Comparison of ENCODE assay signal across 27 mouse cellular contexts in the genomic region with DNA sequence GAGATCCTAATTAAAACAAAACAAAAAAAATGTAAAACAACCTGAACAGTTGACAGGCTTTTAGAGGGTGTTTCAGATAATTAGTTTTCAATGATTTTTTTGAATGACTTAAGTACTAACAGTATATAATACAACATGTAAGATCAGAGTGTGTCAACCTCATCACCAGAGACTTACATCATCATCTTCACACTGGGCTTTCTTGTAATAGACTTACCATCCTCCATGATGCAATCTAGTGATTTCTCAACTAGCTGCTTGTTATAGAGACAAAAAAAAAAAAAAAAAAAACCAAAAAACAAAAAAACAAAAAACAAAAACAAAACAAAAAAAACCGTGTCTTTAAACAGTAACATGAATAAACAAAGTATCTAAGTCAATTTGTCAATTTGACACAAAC. TPM values are rescaled to one million over a fixed set of nuclear protein-coding genes. Genes with fewer than 3 reads are reported as not detected.
A peak's percentile ranks its signal among the peaks of the same experiment; 100 is the strongest.
DNase-seq lines count a peak whose midpoint lies in the region; ATAC-seq and TF ChIP-seq lines count a peak whose summit lies in the region.
"Had no signal": no experiment of that assay in that cellular context is flagged by ENCODE, and none has a peak within 500 bp of the region (broad histone marks: within the 10 kb centered on the region; RNA-seq: fewer than 3 reads in every experiment).

No protein-coding gene starts in this region.

- DNase-seq in midbrain, embryonic 11.5 days (ENCODE audit: low spot score, missing footprints), result peak; percentile 12
- DNase-seq in midbrain, postnatal 0 days (ENCODE audit: low spot score), result no peak
- no peak for DNase-seq in thymus, postnatal 4 days
- no peak for DNase-seq in gastrocnemius, postnatal 10 days
- DNase-seq: adrenal gland, adult 8-10 months; adrenal gland, postnatal 25 days; cerebellum, adult 18-20 months; cerebellum, adult 9-10 months; cerebellum, postnatal 14 days; gastrocnemius, postnatal 14 days; heart, adult 2 months; heart, postnatal 14 days; heart, postnatal 4 days had no signal

- no peak overlapping the region for H3K4me2 ChIP-seq in midbrain, embryonic 11.5 days
- H3K4me2 ChIP-seq in midbrain, postnatal 0 days (ENCODE audit: low read depth, low read length, poor library complexity, severe bottlenecking), result no peak overlapping the region
- H3K4me2 ChIP-seq: forebrain, embryonic 13.5 days; heart, embryonic 13.5 days; hindbrain, embryonic 14.5 days had no signal

- H3K27ac ChIP-seq in midbrain, embryonic 11.5 days (ENCODE audit: low read depth, low read length), result no peak overlapping the region
- H3K27ac ChIP-seq in midbrain, postnatal 0 days (ENCODE audit: low read depth, low read length), result no peak overlapping the region
- H3K27ac ChIP-seq: forebrain, embryonic 10.5 days; forebrain, embryonic 13.5 days; heart, adult 2 months; heart, embryonic 10.5 days; heart, embryonic 13.5 days; hindbrain, embryonic 14.5 days; hindbrain, postnatal 0 days had no signal

- no peak overlapping the region for H3K9ac ChIP-seq in midbrain, embryonic 11.5 days (ENCODE audit: low read length)
- no peak overlapping the region for H3K9ac ChIP-seq in midbrain, postnatal 0 days (replicated peaks; ENCODE audit: low read length, poor library complexity, severe bottlenecking)
- H3K9ac ChIP-seq: forebrain, embryonic 13.5 days; heart, embryonic 13.5 days; hindbrain, embryonic 14.5 days had no signal

- H3K36me3 ChIP-seq in midbrain, embryonic 11.5 days (ENCODE audit: control insufficient read depth, insufficient read depth, low read length), result no peaks in the 10 kb centered on the region
- no peaks in the 10 kb centered on the region for H3K36me3 ChIP-seq in midbrain, postnatal 0 days (ENCODE audit: insufficient read depth, low read length)
- H3K36me3 ChIP-seq: forebrain, embryonic 10.5 days; heart, embryonic 13.5 days had no signal

- H3K4me1 ChIP-seq in midbrain, embryonic 11.5 days (ENCODE audit: control insufficient read depth, insufficient read depth, low read length), result peaks cover 6% of the 10 kb centered on the region
- H3K4me1 ChIP-seq in midbrain, postnatal 0 days (ENCODE audit: insufficient read depth, low read length), result peaks cover 11% of the 10 kb centered on the region; the same call in 1 of the 2 replicates

- H3K27me3 ChIP-seq in midbrain, embryonic 11.5 days (ENCODE audit: control insufficient read depth, insufficient read depth, low read length), result peaks cover 10% of the 10 kb centered on the region
- 0 out of 2 replicates have a peak, but pooled peaks cover 4% of the 10 kb centered on the region for H3K27me3 ChIP-seq in midbrain, postnatal 0 days (ENCODE audit: insufficient read depth, low read length)

- TF ChIP-seq CTCF in midbrain, postnatal 0 days (IDR thresholded peaks at IDR 0.05), result no peak

- WGBS in midbrain, embryonic 11.5 days, result 56% methylated on average over 1 of the region's 1 CpGs
- 69% methylated on average over 1 of the region's 1 CpGs for WGBS in midbrain, postnatal 0 days

- H3K4me3 ChIP-seq in midbrain, embryonic 11.5 days (ENCODE audit: low read depth, low read length), result no peak overlapping the region
- H3K4me3 ChIP-seq in midbrain, postnatal 0 days (ENCODE audit: low read depth, low read length), result no peak overlapping the region
- H3K4me3 ChIP-seq: forebrain, embryonic 10.5 days; forebrain, embryonic 13.5 days; heart, adult 2 months; heart, embryonic 10.5 days; heart, embryonic 13.5 days had no signal

- no peaks in the 10 kb centered on the region for H3K9me3 ChIP-seq in midbrain, embryonic 11.5 days (ENCODE audit: control insufficient read depth, low read length)
- H3K9me3 ChIP-seq in midbrain, postnatal 0 days (ENCODE audit: low read length), result no peaks in the 10 kb centered on the region
- H3K9me3 ChIP-seq: heart, embryonic 13.5 days had no signal

- no peak for ATAC-seq in midbrain, embryonic 11.5 days (ENCODE audit: low FRiP score)
- no peak for ATAC-seq in midbrain, postnatal 0 days (ENCODE audit: low FRiP score)
- peak; percentile 69 for ATAC-seq in granulocyte monocyte progenitor cell, adult 5-6 weeks (replicated peaks; ENCODE audit: poor library complexity, severe bottlenecking)
- peak; percentile 76 for ATAC-seq in neutrophil, adult 5-6 weeks (ENCODE audit: extremely low read depth, insufficient number of reproducible peaks, low FRiP score, poor library complexity, severe bottlenecking)
- ATAC-seq: CD4-positive, CD25-positive, alpha-beta regulatory T cell, adult 4 months; forebrain, embryonic 13.5 days; forebrain, embryonic 16.5 days; hindbrain, postnatal 0 days had no signal

RNA-seq across cellular contexts. Expression of a gene that starts 1.5 kb away (rescaled TPM):
- not detected in 2 replicates for polyA plus RNA-seq in midbrain, embryonic 11.5 days (2014; fragmentation: Nextera tagmentation; extraction: Ambion mirVana)
- total RNA-seq in midbrain, postnatal 0 days (2014; rRNA removed), result 0.44 and 0.52 TPM in 2 replicates
- polyA plus RNA-seq in midbrain, postnatal 0 days (2015; fragmentation: Nextera tagmentation; extraction: Ambion mirVana), result 0.36 and 0.44 TPM in 2 replicates
- total RNA-seq in granulocyte monocyte progenitor cell, adult 5-6 weeks (2014; fragmentation: Nextera tagmentation), result 0.06 TPM in 1 of 2 replicates, not detected in the other
- not detected in 2 replicates for total RNA-seq in granulocyte monocyte progenitor cell, adult 5-6 weeks (2017)
- 49.4 and 51.7 TPM in 2 replicates for total RNA-seq in neutrophil, adult 5-6 weeks (2017)
- total RNA-seq in gastrocnemius, postnatal 10 days (2021), result under 1 TPM; 0.18 to 0.28 TPM
- total RNA-seq: MEL had no signal
- polyA plus RNA-seq: C2C12; CD4-positive, CD25-positive, alpha-beta regulatory T cell, adult 4 months had no signal

RNA-seq across cellular contexts. Expression of a gene that starts 5.2 kb away (rescaled TPM):
- polyA plus RNA-seq in midbrain, embryonic 11.5 days (2014; fragmentation: Nextera tagmentation; extraction: Ambion mirVana), result 0.98 and 1.1 TPM in 2 replicates
- 11.3 and 16.6 TPM in 2 replicates for total RNA-seq in midbrain, postnatal 0 days (2014; rRNA removed)
- 4.6 TPM in 2 replicates for polyA plus RNA-seq in midbrain, postnatal 0 days (2015; fragmentation: Nextera tagmentation; extraction: Ambion mirVana)
- total RNA-seq in granulocyte monocyte progenitor cell, adult 5-6 weeks (2014; fragmentation: Nextera tagmentation), result 2.4 and 3.2 TPM in 2 replicates
- total RNA-seq in granulocyte monocyte progenitor cell, adult 5-6 weeks (2017), result 0.73 and 1.0 TPM in 2 replicates
- 50.3 and 56.3 TPM in 2 replicates for total RNA-seq in neutrophil, adult 5-6 weeks (2017)
- 10 to 100 TPM; 10.3 to 11.6 TPM for total RNA-seq in gastrocnemius, postnatal 10 days (2021)
- total RNA-seq: MEL had no signal
- polyA plus RNA-seq: C2C12; CD4-positive, CD25-positive, alpha-beta regulatory T cell, adult 4 months had no signal

RNA-seq across cellular contexts. Expression of a gene that starts 5.3 kb away (rescaled TPM):
- polyA plus RNA-seq in midbrain, embryonic 11.5 days (2014; fragmentation: Nextera tagmentation; extraction: Ambion mirVana), result 1.2 and 1.6 TPM in 2 replicates
- total RNA-seq in midbrain, postnatal 0 days (2014; rRNA removed), result 24.1 and 25.8 TPM in 2 replicates
- 26.4 and 28.1 TPM in 2 replicates for polyA plus RNA-seq in midbrain, postnatal 0 days (2015; fragmentation: Nextera tagmentation; extraction: Ambion mirVana)
- 7.0 and 7.4 TPM in 2 replicates for total RNA-seq in granulocyte monocyte progenitor cell, adult 5-6 weeks (2014; fragmentation: Nextera tagmentation)
- total RNA-seq in granulocyte monocyte progenitor cell, adult 5-6 weeks (2017), result 3.9 and 5.9 TPM in 2 replicates
- 19.8 and 20.1 TPM in 2 replicates for total RNA-seq in neutrophil, adult 5-6 weeks (2017)
- total RNA-seq in gastrocnemius, postnatal 10 days (2021), result 1 to 10 TPM; 6.4 to 8.2 TPM
- total RNA-seq: MEL had no signal
- polyA plus RNA-seq: C2C12 had no signal

RNA-seq across cellular contexts. Expression of a gene that starts 21.3 kb away (rescaled TPM):
- polyA plus RNA-seq in midbrain, embryonic 11.5 days (2014; fragmentation: Nextera tagmentation; extraction: Ambion mirVana), result 0.14 TPM in 1 of 2 replicates, not detected in the other
- 0.49 and 11.5 TPM in 2 replicates for total RNA-seq in midbrain, postnatal 0 days (2014; rRNA removed)
- 0.29 and 0.32 TPM in 2 replicates for polyA plus RNA-seq in midbrain, postnatal 0 days (2015; fragmentation: Nextera tagmentation; extraction: Ambion mirVana)
- not detected in 2 replicates for total RNA-seq in granulocyte monocyte progenitor cell, adult 5-6 weeks (2014; fragmentation: Nextera tagmentation)
- not detected in 2 replicates for total RNA-seq in granulocyte monocyte progenitor cell, adult 5-6 weeks (2017)
- not detected in 2 replicates for total RNA-seq in neutrophil, adult 5-6 weeks (2017)
- under 1 TPM in 1 of 2 experiments, not detected in 1; 0.09 TPM for total RNA-seq in gastrocnemius, postnatal 10 days (2021)
- total RNA-seq: adrenal gland, adult 8-10 months; adrenal gland, postnatal 25 days; gastrocnemius, adult 18-20 months; gastrocnemius, postnatal 14 days; gastrocnemius, postnatal 4 days; heart, adult 2 months; MEL had no signal
- polyA plus RNA-seq: C2C12; CD4-positive, CD25-positive, alpha-beta regulatory T cell, adult 4 months; forebrain, embryonic 13.5 days had no signal

Comparison
In these comparisons a context has a peak if more than half of its experiments do, and no peak if none do; other contexts are left out.
1. ATAC-seq: peak in granulocyte monocyte progenitor cell, adult 5-6 weeks (single experiment) and neutrophil, adult 5-6 weeks (single experiment); none in midbrain, embryonic 11.5 days (single experiment) and midbrain, postnatal 0 days (single experiment).
2. RNA of a gene that starts 1.5 kb away (total RNA-seq): 49.4 to 51.7 TPM in neutrophil, adult 5-6 weeks; 0.44 to 0.52 TPM in midbrain, postnatal 0 days, 0.18 to 0.28 TPM in gastrocnemius, postnatal 10 days and 0.06 TPM in granulocyte monocyte progenitor cell, adult 5-6 weeks; every median in the first group is over 10 times any median in the second.